Mouse (Mus musculus) adrenal gland, postnatal 4 days (tissue): ENCODE results near the gene Rcbtb1. TPM values are rescaled to one million over a fixed set of nuclear protein-coding genes. Genes with fewer than 3 reads are reported as not detected.
"Not testable (repeated sequence)": the region's sequence is repeated elsewhere in the genome, so short reads cannot be mapped to it uniquely, and the experiment has no call there.

Experiments
- DNase-seq, 2 experiments: peaks; one replicate each; pipeline ENCODE4 v3.0.0; 2021 to 2022; ENCODE audit warnings: low spot score in 2 of 2, mixed read lengths in 2 of 2
- total RNA-seq, 2 experiments: library from RNA; stranded (reverse); gene quantifications; 2 replicates each; pipeline ENCODE4 v1.2.3; 2021

Rcbtb1 gene
- total RNA-seq, 2 experiments from 2014 or later: 55.6 to 57.2 TPM

- DNase-seq: not testable (repeated sequence)
Observed at GRCm38 (mm10) chr14:59274961-59275360, 74.0 kb downstream of the Rcbtb1 start.

Other genes with a start within 250 kb of the Rcbtb1 start
- not detected for gene 1700129C05Rik, start 58.3 kb upstream of the Rcbtb1 start, total RNA-seq
- gene Gm5142, start 22.5 kb upstream of the Rcbtb1 start, total RNA-seq: not detected
- gene Gm6904, start 59.0 kb downstream of the Rcbtb1 start, total RNA-seq: not detected
- under 1 TPM in 1 of 2 experiments, not detected in 1; 0.25 TPM for gene Phf11a, start 96.3 kb downstream of the Rcbtb1 start, total RNA-seq
- under 1 TPM; 0.56 to 0.64 TPM for gene Phf11b, start 140.1 kb downstream of the Rcbtb1 start, total RNA-seq
- gene Phf11d, start 164.3 kb downstream of the Rcbtb1 start, total RNA-seq: 1 to 10 TPM; 3.6 to 3.9 TPM
- gene Phf11c, start 194.2 kb downstream of the Rcbtb1 start, total RNA-seq: 1 to 10 TPM; 1.0 to 1.1 TPM
- 1 to 10 TPM; 8.8 to 8.9 TPM for gene Setdb2, start 239.7 kb downstream of the Rcbtb1 start, total RNA-seq
- gene Cab39l, start 239.8 kb downstream of the Rcbtb1 start, total RNA-seq: 10 to 100 TPM; 28.1 to 28.8 TPM